Mouse (Mus musculus) bone marrow macrophage, adult 2 months (primary cell): Measurements from ENCODE around the gene Arid1b.

ENCODE experiments used
- CTCF ChIP-seq: IDR thresholded peaks from 2 replicates; pipeline ENCODE4 v1.5.1; 2012; ENCODE audit warnings: low read depth, mild to moderate bottlenecking, low read length, moderate library complexity
- POLR2A ChIP-seq: IDR thresholded peaks from 2 replicates; pipeline ENCODE4 v1.6.1; 2012; ENCODE audit warnings: mild to moderate bottlenecking, low read depth, low read length, borderline replicate concordance

GRCm38 (mm10) chr17:5098727-5099126 lies 104.6 kb downstream of the Arid1b start:
- TF ChIP-seq CTCF: no peak
- no peak for TF ChIP-seq POLR2A
